16 mouse cellular contexts compared by ENCODE assay signal in genomic region chr11:113740100-113740499, GRCm38 (mm10). TPM values are rescaled to one million over a fixed set of nuclear protein-coding genes. Genes with fewer than 3 reads are reported as not detected.
A peak's percentile ranks its signal among the peaks of the same experiment; 100 is the strongest.
DNase-seq lines count a peak whose midpoint lies in the region; ATAC-seq and TF ChIP-seq lines count a peak whose summit lies in the region.
"Had no signal": no experiment of that assay in that cellular context is flagged by ENCODE, and none has a peak within 500 bp of the region (broad histone marks: within the 10 kb centered on the region; RNA-seq: fewer than 3 reads in every experiment).

No protein-coding gene starts in this region.

- H3K4me2 ChIP-seq in kidney, postnatal 0 days (ENCODE audit: low read length): no peak overlapping the region
- no peak overlapping the region for H3K4me2 ChIP-seq in heart, embryonic 15.5 days
- no peak overlapping the region for H3K4me2 ChIP-seq in forebrain, embryonic 13.5 days
- H3K4me2 ChIP-seq: embryonic facial prominence, embryonic 13.5 days; midbrain, embryonic 15.5 days had no signal

- no peak for DNase-seq in heart, embryonic 10.5 days (ENCODE audit: low spot score)
- no peak for DNase-seq in heart, postnatal 10 days
- no peak for DNase-seq in kidney, postnatal 0 days (ENCODE audit: low spot score)
- DNase-seq in kidney, adult 18-20 months: no peak
- DNase-seq in lung, postnatal 10 days: peak; percentile 64
- DNase-seq in gastrocnemius, adult 18-20 months (ENCODE audit: low spot score): no peak
- DNase-seq: adrenal gland, postnatal 25 days; cerebellum, postnatal 36 days; right cerebral cortex, postnatal 25 days had no signal

- H3K36me3 ChIP-seq in heart, embryonic 10.5 days: peaks cover 38% of the 10 kb centered on the region
- H3K36me3 ChIP-seq in kidney, postnatal 0 days (ENCODE audit: insufficient read depth, low read length): 0 out of 2 replicates have a peak, but pooled peaks cover 3% of the 10 kb centered on the region
- peaks cover 10% of the 10 kb centered on the region for H3K36me3 ChIP-seq in heart, embryonic 15.5 days
- peaks cover 42% of the 10 kb centered on the region for H3K36me3 ChIP-seq in forebrain, embryonic 13.5 days (ENCODE audit: poor library complexity, severe bottlenecking)
- H3K36me3 ChIP-seq: midbrain, embryonic 15.5 days had no signal

- H3K4me1 ChIP-seq in heart, embryonic 10.5 days: peaks cover 58% of the 10 kb centered on the region
- peaks cover 23% of the 10 kb centered on the region; the same call in 1 of the 2 replicates for H3K4me1 ChIP-seq in kidney, postnatal 0 days (replicated peaks; ENCODE audit: insufficient read depth, low read length)
- peaks cover 42% of the 10 kb centered on the region for H3K4me1 ChIP-seq in heart, embryonic 15.5 days (replicated peaks)
- H3K4me1 ChIP-seq in forebrain, embryonic 13.5 days: peaks cover 34% of the 10 kb centered on the region

- peak overlapping the region; percentile 59 for H3K27ac ChIP-seq in heart, embryonic 10.5 days
- H3K27ac ChIP-seq in kidney, postnatal 0 days: peak overlapping the region; percentile 64
- H3K27ac ChIP-seq in heart, embryonic 15.5 days: peak overlapping the region; percentile 10; the same call in 1 of the 2 replicates
- no peak overlapping the region for H3K27ac ChIP-seq in forebrain, embryonic 13.5 days
- H3K27ac ChIP-seq: embryonic facial prominence, embryonic 13.5 days; forebrain, embryonic 10.5 days; midbrain, embryonic 15.5 days had no signal

- H3K9ac ChIP-seq in kidney, postnatal 0 days (ENCODE audit: low read depth, low read length): 0 out of 2 replicates have a peak overlapping the region, but pooled peaks have one; percentile 18
- no peak overlapping the region for H3K9ac ChIP-seq in heart, embryonic 15.5 days
- H3K9ac ChIP-seq in forebrain, embryonic 13.5 days: no peak overlapping the region
- H3K9ac ChIP-seq: embryonic facial prominence, embryonic 13.5 days; midbrain, embryonic 15.5 days had no signal

- ATAC-seq in kidney, postnatal 0 days (replicated peaks; ENCODE audit: low FRiP score, low read depth): no peak
- no peak for ATAC-seq in heart, embryonic 15.5 days (replicated peaks; ENCODE audit: insufficient number of reproducible peaks, insufficient read depth, low FRiP score, low read depth)
- no peak for ATAC-seq in forebrain, embryonic 13.5 days
- ATAC-seq: midbrain, embryonic 15.5 days had no signal

- intact Hi-C loops in heart, postnatal 10 days (cut with DNase I): no loop called here

- WGBS in heart, embryonic 10.5 days: 27% methylated on average over 7 of the region's 7 CpGs
- 55% methylated on average over 7 of the region's 7 CpGs for WGBS in kidney, postnatal 0 days
- WGBS in heart, embryonic 15.5 days: 29% methylated on average over 7 of the region's 7 CpGs
- WGBS in forebrain, embryonic 13.5 days: 93% methylated on average over 7 of the region's 7 CpGs

- no peaks in the 10 kb centered on the region for H3K27me3 ChIP-seq in heart, embryonic 10.5 days (ENCODE audit: insufficient read depth, poor library complexity, severe bottlenecking)
- H3K27me3 ChIP-seq in kidney, postnatal 0 days (ENCODE audit: insufficient read depth, low read length): no peaks in the 10 kb centered on the region
- H3K27me3 ChIP-seq in heart, embryonic 15.5 days: no peaks in the 10 kb centered on the region
- H3K27me3 ChIP-seq in forebrain, embryonic 13.5 days: no peaks in the 10 kb centered on the region
- H3K27me3 ChIP-seq: embryonic facial prominence, embryonic 13.5 days; midbrain, embryonic 15.5 days had no signal

- TF ChIP-seq CTCF in kidney, postnatal 0 days (IDR thresholded peaks at IDR 0.05; ENCODE audit: low read depth): no peak

- H3K4me3 ChIP-seq in heart, embryonic 10.5 days: no peak overlapping the region
- H3K4me3 ChIP-seq in kidney, postnatal 0 days (replicated peaks; ENCODE audit: low read depth, low read length): no peak overlapping the region
- no peak overlapping the region for H3K4me3 ChIP-seq in heart, embryonic 15.5 days
- H3K4me3 ChIP-seq in forebrain, embryonic 13.5 days: no peak overlapping the region
- H3K4me3 ChIP-seq: embryonic facial prominence, embryonic 13.5 days; forebrain, embryonic 10.5 days; midbrain, embryonic 15.5 days had no signal

- no peaks in the 10 kb centered on the region for H3K9me3 ChIP-seq in heart, embryonic 10.5 days
- no peaks in the 10 kb centered on the region for H3K9me3 ChIP-seq in kidney, postnatal 0 days (replicated peaks; ENCODE audit: low read length)
- H3K9me3 ChIP-seq in heart, embryonic 15.5 days (replicated peaks): no peaks in the 10 kb centered on the region
- peaks cover 4% of the 10 kb centered on the region; the same call in 1 of the 2 replicates for H3K9me3 ChIP-seq in forebrain, embryonic 13.5 days (replicated peaks)
- H3K9me3 ChIP-seq: midbrain, embryonic 15.5 days had no signal

RNA-seq across cellular contexts. Expression of gene Cdc42ep4, which starts 11.6 kb away (rescaled TPM):
- 30.4 and 45.4 TPM in 2 replicates for polyA plus RNA-seq in heart, embryonic 10.5 days (2016; fragmentation: Nextera tagmentation; extraction: Ambion mirVana)
- 10 to 100 TPM; 23.6 to 33.0 TPM for total RNA-seq in heart, postnatal 10 days (2021)
- polyA plus RNA-seq in kidney, postnatal 0 days (2015; fragmentation: Nextera tagmentation; extraction: Ambion mirVana): 48.5 and 52.3 TPM in 2 replicates
- 21.2 and 32.3 TPM in 2 replicates for polyA plus RNA-seq in heart, embryonic 15.5 days (2015; fragmentation: Nextera tagmentation; extraction: Ambion mirVana)
- polyA plus RNA-seq in forebrain, embryonic 13.5 days (2015; fragmentation: Nextera tagmentation; extraction: Ambion mirVana): 89.8 and 98.0 TPM in 2 replicates
- total RNA-seq in gastrocnemius, adult 18-20 months (2021): 1 to 10 TPM; 4.5 to 7.4 TPM

RNA-seq across cellular contexts. Expression of gene Cpsf4l, which starts 30.3 kb away (rescaled TPM):
- 0.15 and 0.34 TPM in 2 replicates for polyA plus RNA-seq in heart, embryonic 10.5 days (2016; fragmentation: Nextera tagmentation; extraction: Ambion mirVana)
- total RNA-seq in heart, postnatal 10 days (2021): not detected
- 3.9 TPM in 2 replicates for polyA plus RNA-seq in kidney, postnatal 0 days (2015; fragmentation: Nextera tagmentation; extraction: Ambion mirVana)
- 0.74 and 5.1 TPM in 2 replicates for polyA plus RNA-seq in heart, embryonic 15.5 days (2015; fragmentation: Nextera tagmentation; extraction: Ambion mirVana)
- 0.31 and 1.0 TPM in 2 replicates for polyA plus RNA-seq in forebrain, embryonic 13.5 days (2015; fragmentation: Nextera tagmentation; extraction: Ambion mirVana)
- not detected for total RNA-seq in gastrocnemius, adult 18-20 months (2021)
- total RNA-seq: megakaryocyte progenitor cell, adult 5-6 weeks had no signal
- polyA plus RNA-seq: C2C12 had no signal

RNA-seq across cellular contexts. Expression of gene D11Wsu47e, which starts 55.9 kb away (rescaled TPM):
- polyA plus RNA-seq in heart, embryonic 10.5 days (2016; fragmentation: Nextera tagmentation; extraction: Ambion mirVana): 21.8 and 26.3 TPM in 2 replicates
- 1 to 10 TPM; 7.1 to 8.4 TPM for total RNA-seq in heart, postnatal 10 days (2021)
- polyA plus RNA-seq in kidney, postnatal 0 days (2015; fragmentation: Nextera tagmentation; extraction: Ambion mirVana): 17.2 and 18.8 TPM in 2 replicates
- 13.8 and 16.9 TPM in 2 replicates for polyA plus RNA-seq in heart, embryonic 15.5 days (2015; fragmentation: Nextera tagmentation; extraction: Ambion mirVana)
- polyA plus RNA-seq in forebrain, embryonic 13.5 days (2015; fragmentation: Nextera tagmentation; extraction: Ambion mirVana): 20.6 and 21.7 TPM in 2 replicates
- 1 to 10 TPM; 3.2 to 6.6 TPM for total RNA-seq in gastrocnemius, adult 18-20 months (2021)

RNA-seq across cellular contexts. Expression of gene Fam104a, which starts 56.1 kb away (rescaled TPM):
- 56.2 and 60.7 TPM in 2 replicates for polyA plus RNA-seq in heart, embryonic 10.5 days (2016; fragmentation: Nextera tagmentation; extraction: Ambion mirVana)
- total RNA-seq in heart, postnatal 10 days (2021): 10 to 100 TPM; 21.1 TPM
- polyA plus RNA-seq in kidney, postnatal 0 days (2015; fragmentation: Nextera tagmentation; extraction: Ambion mirVana): 49.7 and 49.9 TPM in 2 replicates
- polyA plus RNA-seq in heart, embryonic 15.5 days (2015; fragmentation: Nextera tagmentation; extraction: Ambion mirVana): 33.5 and 37.9 TPM in 2 replicates
- 48.2 and 51.9 TPM in 2 replicates for polyA plus RNA-seq in forebrain, embryonic 13.5 days (2015; fragmentation: Nextera tagmentation; extraction: Ambion mirVana)
- total RNA-seq in gastrocnemius, adult 18-20 months (2021): 10 to 100 TPM; 32.7 to 34.4 TPM
